Mouse (Mus musculus): ENCODE results near the gene Popdc3. TPM values are rescaled to one million over a fixed set of nuclear protein-coding genes. Genes with fewer than 3 reads are reported as not detected.
"Not testable (repeated sequence)": the region's sequence is repeated elsewhere in the genome, so short reads cannot be mapped to it uniquely, and the experiment has no call there.

Gene Popdc3
- polyA plus RNA-seq, 1 experiment = 8.8 TPM

GRCm38 (mm10) chr10:45328196-45329000, 150.5 kb downstream of the Popdc3 start:
- TF ChIP-seq CTCF (IDR thresholded peaks at IDR 0.05; ENCODE audit: insufficient read depth, low read length) (no peak), POLR2A (IDR thresholded peaks at IDR 0.05; ENCODE audit: borderline replicate concordance, extremely low read depth, low read depth, low read length) (no peak)
- no peak for DNase-seq
- WGBS = 72% methylated on average over 7 of the region's 7 CpGs
- no peaks in the 10 kb centered on the region for H3K4me1 ChIP-seq (ENCODE audit: control insufficient read depth, insufficient read depth, low read length)
- H3K4me3 ChIP-seq (replicated peaks; ENCODE audit: extremely low read depth, low read depth, low read length) = no peak overlapping the region

- DNase-seq = no peak
- Histone ChIP-seq H3K4me1 (ENCODE audit: control insufficient read depth, insufficient read depth, low read length) (no peaks in the 10 kb centered on the region), H3K4me3 (replicated peaks; ENCODE audit: extremely low read depth, low read depth, low read length) (no peak overlapping the region)
- WGBS = 27% methylated on average over 7 of the region's 7 CpGs
- TF ChIP-seq POLR2A (IDR thresholded peaks at IDR 0.05; ENCODE audit: borderline replicate concordance, extremely low read depth, low read depth, low read length) (no peak), CTCF (IDR thresholded peaks at IDR 0.05; ENCODE audit: insufficient read depth, low read length) (no peak)
These were observed 157.0 kb downstream of the Popdc3 start for GRCm38 (mm10) chr10:45334925-45335324.

DNA sequence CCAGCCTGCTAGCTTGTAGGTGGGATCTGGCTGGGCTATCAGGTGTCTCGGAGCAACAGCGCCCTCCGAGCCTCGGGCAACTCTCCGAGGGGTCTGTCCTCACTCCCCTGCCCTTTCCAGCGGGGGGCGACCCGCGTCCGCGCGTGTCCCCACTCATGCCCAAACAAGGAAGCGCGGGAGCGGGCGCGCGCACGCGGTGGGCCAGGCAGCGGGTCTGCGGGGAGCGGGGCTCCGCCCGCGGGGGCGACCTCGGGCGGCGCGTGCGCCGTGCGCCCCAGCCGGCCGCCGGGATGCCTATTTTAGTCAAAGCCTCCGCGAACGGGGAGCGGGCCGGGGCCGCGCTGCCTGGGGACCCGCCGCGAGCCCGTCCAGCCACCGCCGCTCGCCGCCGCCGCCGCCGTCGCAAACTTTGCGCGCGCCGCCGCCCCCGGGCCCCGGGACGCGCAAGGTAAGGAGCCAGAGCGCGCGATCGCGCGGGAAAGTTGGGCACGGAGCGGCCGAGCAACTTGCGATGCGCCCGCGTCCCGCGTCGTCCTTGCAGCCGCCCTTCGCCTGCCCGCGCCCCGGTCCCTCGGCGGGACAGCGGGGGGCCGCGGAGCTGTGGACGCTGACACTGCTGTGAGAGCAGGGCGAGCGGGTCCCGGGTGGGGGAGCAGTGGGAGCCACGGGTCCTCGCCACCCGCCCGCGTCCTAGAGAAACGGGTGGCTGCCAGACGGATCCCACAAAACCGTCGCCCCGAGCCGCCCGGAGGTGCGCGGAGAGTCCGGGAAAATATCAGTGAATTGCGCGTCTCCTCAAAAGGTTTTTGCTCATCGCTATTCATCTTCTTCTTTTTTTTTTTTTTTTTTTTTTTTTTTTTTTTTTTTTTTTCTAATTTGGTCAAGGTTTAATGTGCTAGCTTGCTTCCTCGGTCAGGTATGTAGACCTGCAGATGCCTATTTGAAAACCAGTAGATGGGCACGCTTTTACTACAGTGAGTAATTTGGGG, 157.8 kb downstream of the Popdc3 start, which contains the start of gene Bves:
TSS of gene Bves (plus strand) at position 339 of the 989 bp plus-strand sequence.
- 2% methylated on average over 116 of the region's 116 CpGs for WGBS
- Histone ChIP-seq H3K4me3 (replicated peaks; ENCODE audit: extremely low read depth, low read depth, low read length) (no peak within 1 kb of the TSS), H3K4me1 (ENCODE audit: control insufficient read depth, insufficient read depth, low read length) (no peaks in the 10 kb centered on the region)
- no peak for DNase-seq
- no peak for TF ChIP-seq POLR2A (IDR thresholded peaks at IDR 0.05; ENCODE audit: borderline replicate concordance, extremely low read depth, low read depth, low read length)
- no peak for TF ChIP-seq CTCF (IDR thresholded peaks at IDR 0.05; ENCODE audit: insufficient read depth, low read length)

DNA sequence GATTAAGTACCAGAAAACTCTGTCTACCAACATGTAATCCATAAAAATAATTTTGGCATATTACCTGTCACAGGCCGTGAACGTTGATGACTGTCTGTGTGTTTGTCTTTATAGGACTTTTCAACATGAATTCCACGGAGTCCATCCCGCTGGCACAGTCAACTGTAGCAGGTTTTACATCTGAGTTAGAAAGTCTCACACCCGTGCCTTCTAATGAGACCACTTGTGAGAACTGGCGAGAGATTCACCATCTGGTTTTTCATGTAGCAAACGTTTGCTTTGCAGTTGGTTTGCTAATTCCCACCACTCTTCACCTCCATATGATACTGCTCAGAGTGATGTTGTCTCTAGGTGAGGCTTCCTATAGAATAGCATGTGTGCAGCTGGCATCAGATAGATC, 161.2 kb downstream of the Popdc3 start:
- no peak for TF ChIP-seq POLR2A (IDR thresholded peaks at IDR 0.05; ENCODE audit: borderline replicate concordance, extremely low read depth, low read depth, low read length)
- TF ChIP-seq CTCF (IDR thresholded peaks at IDR 0.05; ENCODE audit: insufficient read depth, low read length) = no peak

GRCm38 (mm10) chr10:45344381-45344780, 166.5 kb downstream of the Popdc3 start:
- WGBS = 88% methylated on average over 4 of the region's 4 CpGs
- no peak overlapping the region for H3K4me3 ChIP-seq (replicated peaks; ENCODE audit: extremely low read depth, low read depth, low read length)
- TF ChIP-seq POLR2A (IDR thresholded peaks at IDR 0.05; ENCODE audit: borderline replicate concordance, extremely low read depth, low read depth, low read length) = no peak
- no peak for TF ChIP-seq CTCF (IDR thresholded peaks at IDR 0.05; ENCODE audit: insufficient read depth, low read length)
- H3K4me1 ChIP-seq (ENCODE audit: control insufficient read depth, insufficient read depth, low read length) = no peaks in the 10 kb centered on the region
- no peak for DNase-seq

More for the DNA sequence above, 161.2 kb downstream of the Popdc3 start:
- H3K4me3 ChIP-seq (replicated peaks; ENCODE audit: extremely low read depth, low read depth, low read length) = no peak overlapping the region
- 71% methylated on average over 7 of the region's 7 CpGs for WGBS
- no peaks in the 10 kb centered on the region for H3K4me1 ChIP-seq (ENCODE audit: control insufficient read depth, insufficient read depth, low read length)
- DNase-seq = no peak

DNA sequence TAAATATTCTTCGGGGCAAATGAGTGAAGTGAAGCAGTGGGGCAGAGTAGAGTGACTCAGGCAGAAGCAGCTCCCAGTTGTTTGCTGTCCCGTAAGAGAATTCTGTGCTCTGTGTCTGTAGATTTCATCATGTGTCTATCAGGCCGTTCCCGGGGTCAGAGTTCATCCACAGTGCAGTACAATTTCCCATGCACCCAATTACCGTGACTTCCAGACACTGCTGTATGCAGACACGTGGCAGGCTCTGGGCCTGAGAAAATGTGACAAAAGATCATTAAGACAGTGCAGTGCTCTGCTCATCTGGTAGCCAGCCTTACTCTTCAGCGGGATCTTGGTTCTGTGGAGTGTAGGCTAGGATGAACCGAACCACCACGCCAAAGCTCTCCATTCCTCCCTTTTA, 167.3 kb downstream of the Popdc3 start:
- WGBS = 81% methylated on average over 9 of the region's 9 CpGs
- no peak for TF ChIP-seq POLR2A (IDR thresholded peaks at IDR 0.05; ENCODE audit: borderline replicate concordance, extremely low read depth, low read depth, low read length)
- no peak for TF ChIP-seq CTCF (IDR thresholded peaks at IDR 0.05; ENCODE audit: insufficient read depth, low read length)
- no peaks in the 10 kb centered on the region for H3K4me1 ChIP-seq (ENCODE audit: control insufficient read depth, insufficient read depth, low read length)
- DNase-seq = no peak
- H3K4me3 ChIP-seq (replicated peaks; ENCODE audit: extremely low read depth, low read depth, low read length) = no peak overlapping the region

GRCm38 (mm10) chr10:45348143-45348542, 170.2 kb downstream of the Popdc3 start:
- H3K4me3 ChIP-seq (replicated peaks; ENCODE audit: extremely low read depth, low read depth, low read length); DNase-seq; H3K4me1 ChIP-seq (ENCODE audit: control insufficient read depth, insufficient read depth, low read length): not testable (repeated sequence)
- 80% methylated on average over 3 of the region's 3 CpGs for WGBS

GRCm38 (mm10) chr10:45356091-45356490, 178.2 kb downstream of the Popdc3 start:
- no peak overlapping the region for H3K4me3 ChIP-seq (replicated peaks; ENCODE audit: extremely low read depth, low read depth, low read length)
- no peaks in the 10 kb centered on the region for H3K4me1 ChIP-seq (ENCODE audit: control insufficient read depth, insufficient read depth, low read length)
- WGBS = 88% methylated on average over 6 of the region's 6 CpGs
- DNase-seq = no peak
- TF ChIP-seq POLR2A (IDR thresholded peaks at IDR 0.05; ENCODE audit: borderline replicate concordance, extremely low read depth, low read depth, low read length) (no peak), CTCF (IDR thresholded peaks at IDR 0.05; ENCODE audit: insufficient read depth, low read length) (no peak)

DNA sequence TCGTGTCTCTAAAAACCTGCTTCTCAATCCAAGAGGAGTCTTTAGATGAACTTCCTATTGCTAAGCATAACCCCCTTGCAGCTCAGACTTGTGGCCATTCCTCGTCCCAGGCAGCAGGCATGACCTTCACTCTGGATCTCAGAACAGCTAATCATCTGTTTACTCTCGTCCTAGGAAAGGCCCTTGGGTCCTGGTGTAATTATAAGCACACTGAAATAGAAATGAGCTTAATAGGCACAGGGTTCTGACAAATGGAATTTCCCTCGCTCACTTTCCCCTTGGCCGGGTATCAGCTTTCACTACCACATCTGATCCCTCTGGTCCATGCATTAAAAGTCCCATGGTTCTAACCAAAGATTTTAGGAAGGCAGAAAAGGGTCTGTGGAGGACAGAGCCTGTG, 185.5 kb downstream of the Popdc3 start:
- Histone ChIP-seq H3K4me3 (replicated peaks; ENCODE audit: extremely low read depth, low read depth, low read length) (no peak overlapping the region), H3K4me1 (ENCODE audit: control insufficient read depth, insufficient read depth, low read length) (no peaks in the 10 kb centered on the region)
- no peak for DNase-seq
- no peak for TF ChIP-seq POLR2A (IDR thresholded peaks at IDR 0.05; ENCODE audit: borderline replicate concordance, extremely low read depth, low read depth, low read length)
- no peak for TF ChIP-seq CTCF (IDR thresholded peaks at IDR 0.05; ENCODE audit: insufficient read depth, low read length)
- WGBS = 40% methylated on average over 5 of the region's 5 CpGs
